Mouse (Mus musculus) midbrain, embryonic 10.5 days (tissue): ENCODE measurements around the gene Hydin. TPM values are rescaled to one million over a fixed set of nuclear protein-coding genes. Genes with fewer than 3 reads are reported as not detected.
A peak's percentile ranks its signal among the peaks of the same experiment; 100 is the strongest.

ENCODE experiments used
- DNase-seq: peaks from one replicate; pipeline ENCODE4 v3.0.0-alpha.2; 2017; ENCODE audit warnings: low spot score
- H3K27ac ChIP-seq: fragments of 300-500 bp; sonication (generic); replicated peaks from 2 replicates; pipeline ENCODE4 v1.5.1; 2016; ENCODE audit warnings: mild to moderate bottlenecking
- H3K27me3 ChIP-seq: fragments of 300-500 bp; sonication (generic); 2 replicates; pipeline ENCODE4 v1.6.1; 2016; ENCODE audit warnings: low read depth, mild to moderate bottlenecking; ENCODE audit not compliant: poor library complexity, severe bottlenecking
- H3K36me3 ChIP-seq: fragments of 300-500 bp; sonication (generic); 2 replicates; pipeline ENCODE4 v1.6.1; 2016; ENCODE audit warnings: mild to moderate bottlenecking, moderate library complexity
- H3K4me1 ChIP-seq: fragments of 300-500 bp; sonication (generic); 2 replicates; pipeline ENCODE4 v1.6.1; 2016
- H3K4me3 ChIP-seq: fragments of 300-500 bp; sonication (generic); 2 replicates; pipeline ENCODE4 v1.5.1; 2016; ENCODE audit warnings: mild to moderate bottlenecking, moderate library complexity
- H3K9me3 ChIP-seq: fragments of 300-500 bp; sonication (generic); replicated peaks from 2 replicates; pipeline ENCODE4 v1.6.1; 2016; ENCODE audit warnings: mild to moderate bottlenecking
- WGBS: fragments of 180-500 bp; shearing (Covaris S2); methylation state at CpG from one replicate; pipeline ENCODE4 v1.1.7; 2016; 5-methylcytosine and 5-hydroxymethylcytosine counted together
- polyA plus RNA-seq: library from polyadenylated mRNA; unstranded; fragments of >200 nt; fragmentation: Nextera tagmentation; extraction: Ambion mirVana; gene quantifications from 2 replicates; pipeline ENCODE4 v1.2.1, GENCODE M21; 2016

Hydin gene
- polyA plus RNA-seq, 1 experiment from 2014 or later = 0.05 TPM

DNA sequence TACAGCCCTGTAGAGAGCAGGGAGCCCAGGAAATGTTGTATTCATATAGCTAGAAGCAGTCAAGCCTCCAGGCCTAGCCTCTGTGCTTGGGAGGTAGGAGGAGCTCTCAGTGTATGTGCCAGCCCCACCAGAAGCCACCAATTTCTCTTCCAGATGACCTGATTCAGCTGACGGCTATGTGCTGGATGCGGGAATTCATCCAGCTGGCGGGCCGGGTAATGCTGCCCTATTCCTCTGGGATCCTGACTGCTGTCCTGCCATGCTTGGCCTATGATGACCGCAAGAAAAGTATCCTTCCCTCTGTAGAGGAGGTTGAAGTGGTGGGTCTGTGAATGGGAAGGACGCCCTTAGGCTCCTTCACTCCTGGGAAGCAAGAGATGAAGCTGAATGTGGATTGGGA is 369.4 kb downstream of the Hydin start:
- Histone ChIP-seq H3K27me3 (no peaks in the 10 kb centered on the region), H3K9me3 (no peaks in the 10 kb centered on the region), H3K4me1 (no peaks in the 10 kb centered on the region), H3K36me3 (peaks cover 81% of the 10 kb centered on the region), H3K27ac (no peak overlapping the region), H3K4me3 (no peak overlapping the region)
- WGBS = 94% methylated on average over 6 of the region's 6 CpGs
- no peak for DNase-seq

DNA sequence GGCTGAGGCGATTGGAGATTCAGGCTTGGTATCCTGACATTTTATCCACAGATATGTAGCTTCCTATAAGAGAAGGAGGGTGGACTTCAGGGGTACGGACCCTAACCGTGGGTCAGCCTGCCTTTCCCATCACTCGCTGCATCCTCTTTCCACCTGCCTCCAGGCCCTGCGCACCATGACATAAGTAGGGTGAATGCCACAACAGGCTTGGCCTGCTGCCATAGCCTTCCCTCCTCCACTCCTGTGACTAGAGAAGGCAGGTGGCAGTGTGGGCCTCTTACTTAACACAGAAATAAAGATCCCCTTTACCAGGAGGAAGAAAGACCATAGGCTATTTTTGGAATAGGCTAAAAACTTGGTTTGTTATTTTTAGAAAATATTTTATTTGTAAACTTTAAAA is 375.6 kb downstream of the Hydin start:
- no peak for DNase-seq
- Histone ChIP-seq H3K27me3 (no peaks in the 10 kb centered on the region), H3K27ac (no peak overlapping the region), H3K9me3 (no peaks in the 10 kb centered on the region), H3K4me1 (no peaks in the 10 kb centered on the region), H3K4me3 (no peak overlapping the region), H3K36me3 (peaks cover 52% of the 10 kb centered on the region)
- 93% methylated on average over 5 of the region's 5 CpGs for WGBS

DNA sequence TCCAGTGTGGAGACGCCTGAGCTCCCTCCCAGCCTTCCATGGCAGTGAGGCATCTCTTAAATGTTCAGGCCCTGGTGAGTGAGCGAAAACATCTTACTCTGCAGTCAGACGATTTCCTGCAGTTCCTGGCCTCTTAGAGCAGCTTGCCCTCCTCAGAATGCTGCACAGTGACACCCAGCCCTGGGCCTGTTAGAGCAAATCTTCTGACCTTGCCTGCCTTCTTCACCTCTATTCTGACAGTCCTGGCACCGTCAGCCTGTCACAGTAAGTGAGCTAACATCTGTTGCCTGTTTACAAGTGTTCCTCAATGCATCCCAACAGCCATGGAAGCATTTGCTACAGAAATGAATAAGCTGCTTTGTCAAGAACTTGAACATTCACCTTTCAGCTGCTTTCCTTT is 376.4 kb downstream of the Hydin start:
- DNase-seq = no peak
- Histone ChIP-seq H3K4me3 (no peak overlapping the region), H3K36me3 (peaks cover 43% of the 10 kb centered on the region), H3K27ac (no peak overlapping the region), H3K9me3 (no peaks in the 10 kb centered on the region), H3K27me3 (no peaks in the 10 kb centered on the region), H3K4me1 (no peaks in the 10 kb centered on the region)
- WGBS = 80% methylated on average over 4 of the region's 4 CpGs

DNA sequence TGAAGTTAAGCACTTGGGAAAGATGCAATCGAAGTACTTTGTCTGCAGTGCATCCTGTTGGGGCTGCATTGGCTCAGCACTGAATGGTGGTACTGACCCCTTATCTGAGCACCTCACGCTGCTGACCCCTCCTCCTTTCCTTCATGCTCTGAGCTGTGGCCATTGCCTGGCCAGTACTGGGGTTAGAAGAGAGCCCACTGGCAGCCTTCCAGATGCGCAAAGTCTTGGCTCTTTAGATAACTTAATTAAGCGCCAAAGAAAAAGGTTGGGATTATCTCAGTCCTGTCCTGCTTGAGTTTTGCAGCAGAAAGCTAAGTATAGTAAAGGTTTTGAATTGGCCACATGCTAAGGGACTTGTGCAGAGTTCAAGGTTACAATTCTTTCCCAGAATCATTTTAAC is 377.6 kb downstream of the Hydin start:
- Histone ChIP-seq H3K9me3 (no peaks in the 10 kb centered on the region), H3K27ac (no peak overlapping the region), H3K4me3 (no peak overlapping the region), H3K36me3 (peaks cover 39% of the 10 kb centered on the region), H3K4me1 (no peaks in the 10 kb centered on the region), H3K27me3 (no peaks in the 10 kb centered on the region)
- WGBS = 86% methylated on average over 4 of the region's 4 CpGs
- no peak for DNase-seq

GRCm38 (mm10) chr8:110644901-110645300 is 378.1 kb downstream of the Hydin start:
- Histone ChIP-seq H3K4me3 (no peak overlapping the region), H3K27ac (no peak overlapping the region), H3K9me3 (no peaks in the 10 kb centered on the region), H3K4me1 (no peaks in the 10 kb centered on the region), H3K36me3 (peaks cover 43% of the 10 kb centered on the region), H3K27me3 (no peaks in the 10 kb centered on the region)
- no peak for DNase-seq
- WGBS = 89% methylated on average over 2 of the region's 2 CpGs

DNA sequence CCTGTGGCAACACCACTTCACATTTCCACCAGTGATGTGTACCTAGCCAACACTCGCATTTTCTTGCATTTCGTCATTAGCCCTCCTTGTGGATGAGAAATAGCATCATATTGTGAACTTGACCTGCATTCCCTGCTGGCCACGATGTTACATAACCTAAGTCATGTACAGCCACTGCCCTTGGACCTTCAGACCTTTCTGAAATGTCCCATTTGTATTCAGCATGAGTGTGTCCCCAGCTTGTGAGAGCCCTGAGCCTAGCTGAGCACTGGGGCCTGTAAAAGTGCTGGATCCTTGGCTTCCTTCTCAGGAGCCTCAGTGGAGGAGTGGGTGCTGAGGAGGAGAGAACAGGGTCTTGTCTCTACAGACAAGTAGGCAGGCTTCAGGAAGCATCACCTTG is 378.6 kb downstream of the Hydin start:
- peaks cover 43% of the 10 kb centered on the region for H3K36me3 ChIP-seq
- H3K4me3 ChIP-seq = no peak overlapping the region
- H3K27ac ChIP-seq = no peak overlapping the region
- 92% methylated on average over 3 of the region's 3 CpGs for WGBS
- no peaks in the 10 kb centered on the region for H3K27me3 ChIP-seq
- DNase-seq = no peak
- no peaks in the 10 kb centered on the region for H3K9me3 ChIP-seq
- no peaks in the 10 kb centered on the region for H3K4me1 ChIP-seq

DNA sequence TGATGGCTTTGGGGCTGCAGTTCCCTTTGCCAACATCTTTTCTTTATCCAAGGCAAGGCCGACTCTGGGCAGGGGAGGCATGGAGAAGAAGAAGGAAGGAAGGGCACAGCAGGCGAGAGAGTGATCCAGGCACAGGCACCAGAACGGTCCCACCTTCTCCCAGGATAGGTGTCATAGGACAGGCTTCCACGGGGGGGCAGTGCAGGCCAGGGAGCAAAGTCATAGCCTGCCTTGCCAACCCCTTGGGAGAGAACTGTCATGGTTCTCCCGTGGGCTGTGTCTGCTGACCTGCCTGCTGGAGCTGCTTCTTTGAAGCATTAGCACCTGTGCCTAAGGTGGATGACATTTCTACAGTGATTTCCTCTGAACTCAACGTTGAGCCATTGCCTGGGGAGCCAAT is 379.3 kb downstream of the Hydin start:
- Histone ChIP-seq H3K36me3 (peaks cover 47% of the 10 kb centered on the region), H3K9me3 (no peaks in the 10 kb centered on the region), H3K4me1 (no peaks in the 10 kb centered on the region), H3K27me3 (no peaks in the 10 kb centered on the region), H3K27ac (no peak overlapping the region), H3K4me3 (no peak overlapping the region)
- DNase-seq = peak; percentile 46
- WGBS = 35% methylated on average over 6 of the region's 6 CpGs

GRCm38 (mm10) chr8:110648577-110648976 is 381.8 kb downstream of the Hydin start:
- Histone ChIP-seq H3K4me3 (no peak overlapping the region), H3K36me3 (peaks cover 54% of the 10 kb centered on the region), H3K27ac (no peak overlapping the region), H3K4me1 (no peaks in the 10 kb centered on the region), H3K27me3 (no peaks in the 10 kb centered on the region), H3K9me3 (no peaks in the 10 kb centered on the region)
- no peak for DNase-seq
- WGBS = 98% methylated on average over 3 of the region's 3 CpGs

- H3K4me3 ChIP-seq = no peak overlapping the region
- no peaks in the 10 kb centered on the region for H3K9me3 ChIP-seq
- no peak overlapping the region for H3K27ac ChIP-seq
- 95% methylated on average over 6 of the region's 6 CpGs for WGBS
- H3K4me1 ChIP-seq = peaks cover 3% of the 10 kb centered on the region; the same call in 1 of the 2 replicates
- DNase-seq = no peak
- peaks cover 58% of the 10 kb centered on the region for H3K36me3 ChIP-seq
- no peaks in the 10 kb centered on the region for H3K27me3 ChIP-seq
These were observed 382.5 kb downstream of the Hydin start for GRCm38 (mm10) chr8:110649286-110649685.

- H3K4me3 ChIP-seq = no peak overlapping the region
- no peaks in the 10 kb centered on the region for H3K27me3 ChIP-seq
- 88% methylated on average over 9 of the region's 9 CpGs for WGBS
- H3K9me3 ChIP-seq = no peaks in the 10 kb centered on the region
- peaks cover 58% of the 10 kb centered on the region for H3K36me3 ChIP-seq
- peaks cover 11% of the 10 kb centered on the region for H3K4me1 ChIP-seq
- H3K27ac ChIP-seq = no peak overlapping the region
- no peak for DNase-seq
These were observed 384.1 kb downstream of the Hydin start for GRCm38 (mm10) chr8:110650838-110651237.

DNA sequence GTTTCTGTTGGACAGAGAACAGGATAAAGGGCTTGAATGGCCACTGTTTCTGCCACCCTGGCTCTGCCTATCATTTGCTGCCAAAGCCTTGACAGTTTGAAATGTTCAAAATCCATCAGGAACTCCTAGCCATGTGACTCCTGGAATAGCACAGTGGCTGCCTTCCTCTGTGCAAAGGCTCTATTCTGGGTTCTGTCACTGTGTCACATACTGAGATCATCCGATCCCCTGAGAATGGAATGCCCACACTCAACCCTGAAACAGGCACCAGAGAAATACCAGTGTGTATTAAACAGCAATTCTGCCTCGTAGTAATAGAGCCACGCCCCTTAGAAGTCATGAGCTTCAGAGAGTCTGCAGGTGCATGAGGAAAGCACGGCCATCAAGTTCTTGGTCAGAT is 385.1 kb downstream of the Hydin start:
- Histone ChIP-seq H3K27ac (no peak overlapping the region), H3K4me3 (no peak overlapping the region), H3K4me1 (peaks cover 11% of the 10 kb centered on the region), H3K27me3 (no peaks in the 10 kb centered on the region), H3K9me3 (no peaks in the 10 kb centered on the region), H3K36me3 (peaks cover 64% of the 10 kb centered on the region)
- DNase-seq = no peak
- 93% methylated on average over 4 of the region's 4 CpGs for WGBS

DNA sequence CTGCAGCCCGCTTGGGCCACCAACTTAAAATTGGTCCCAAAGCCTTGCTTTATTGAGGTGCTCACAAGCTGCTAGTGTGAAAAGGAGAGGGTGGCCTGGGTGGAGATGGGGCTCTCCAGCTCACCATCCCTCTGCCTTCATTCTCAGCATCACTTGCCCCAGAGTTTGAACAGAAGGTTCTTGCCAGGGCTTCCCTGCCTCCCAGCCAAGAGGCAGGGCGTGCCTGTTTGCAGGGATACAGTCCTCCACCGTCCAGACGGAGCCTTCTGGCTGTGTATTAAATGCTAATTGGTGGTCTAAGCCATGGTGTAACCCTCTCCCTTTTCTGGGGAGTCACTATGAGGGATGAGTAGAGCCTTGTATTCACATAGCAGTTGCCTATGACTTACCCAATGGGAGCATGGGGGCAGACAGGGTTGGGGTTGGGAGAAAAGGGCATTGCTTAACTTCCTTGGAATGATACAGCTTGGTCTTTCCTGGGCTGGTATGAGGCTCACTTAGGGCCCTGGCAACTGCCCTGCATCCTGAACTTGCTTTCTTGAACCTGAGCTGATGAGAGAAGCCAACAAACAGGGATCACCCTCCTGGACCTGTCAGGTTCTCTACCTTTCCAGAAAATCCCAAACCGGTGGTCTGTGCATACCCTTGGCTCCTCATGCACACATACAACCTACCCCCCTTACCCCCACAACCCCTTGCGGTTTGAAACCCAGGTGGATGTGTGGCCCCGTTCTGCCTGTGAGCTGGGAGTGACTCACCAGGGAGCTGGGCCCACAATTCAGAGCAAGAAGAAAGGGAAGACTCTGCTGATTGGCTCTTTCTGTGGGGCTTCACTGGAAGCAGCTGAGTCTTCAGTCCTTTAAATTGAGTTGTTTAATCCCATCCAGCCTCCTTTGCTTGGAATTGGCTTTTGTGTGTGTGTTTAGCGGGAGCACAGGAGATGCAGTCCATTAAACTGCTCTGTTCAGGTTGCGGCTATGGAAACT is 387.6 kb downstream of the Hydin start:
- H3K9me3 ChIP-seq = no peaks in the 10 kb centered on the region
- WGBS = 64% methylated on average over 9 of the region's 9 CpGs
- H3K27ac ChIP-seq = 0 out of 2 replicates have a peak overlapping the region, but pooled peaks have one; percentile 35
- no peak overlapping the region for H3K4me3 ChIP-seq
- H3K4me1 ChIP-seq = peaks cover 11% of the 10 kb centered on the region
- DNase-seq = no peak
- H3K27me3 ChIP-seq = no peaks in the 10 kb centered on the region
- H3K36me3 ChIP-seq = peaks cover 79% of the 10 kb centered on the region

DNA sequence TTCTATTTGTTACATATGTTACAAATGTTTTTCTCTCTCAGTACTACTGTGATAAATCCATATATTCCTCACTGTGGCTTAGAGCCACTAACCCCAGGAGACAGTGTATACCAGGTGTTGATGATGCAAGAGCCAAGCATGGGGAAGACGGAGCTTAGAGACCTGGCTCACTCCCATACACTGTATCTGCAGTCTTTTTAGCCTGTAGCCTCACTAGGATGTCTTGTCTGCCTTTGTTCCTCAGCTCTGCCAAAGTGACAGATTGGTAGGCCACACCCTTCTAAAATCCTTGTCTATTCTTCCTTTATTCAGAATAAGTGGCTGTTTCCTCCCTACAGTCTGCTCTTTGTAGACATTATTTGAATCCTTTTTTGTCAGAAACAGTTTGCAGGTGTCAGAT is 389.1 kb downstream of the Hydin start:
- Histone ChIP-seq H3K36me3 (peaks cover 74% of the 10 kb centered on the region), H3K9me3 (no peaks in the 10 kb centered on the region), H3K27ac (no peak overlapping the region), H3K27me3 (no peaks in the 10 kb centered on the region), H3K4me1 (peaks cover 11% of the 10 kb centered on the region), H3K4me3 (no peak overlapping the region)
- DNase-seq = no peak
- 95% methylated on average over 1 of the region's 1 CpGs for WGBS
